ENCODE assay signal across 24 mouse cellular contexts in genomic region chr3:61068229-61068628, GRCm38 (mm10).
A peak's percentile ranks its signal among the peaks of the same experiment; 100 is the strongest.
DNase-seq lines count a peak whose midpoint lies in the region; ATAC-seq and TF ChIP-seq lines count a peak whose summit lies in the region.
"Had no signal": no experiment of that assay in that cellular context is flagged by ENCODE, and none has a peak within 500 bp of the region (broad histone marks: within the 10 kb centered on the region; RNA-seq: fewer than 3 reads in every experiment).

No protein-coding gene starts in this region.

- no peaks in the 10 kb centered on the region for H3K27me3 ChIP-seq in intestine, embryonic 15.5 days (replicated peaks)
- H3K27me3 ChIP-seq in intestine, embryonic 16.5 days (replicated peaks; ENCODE audit: control insufficient read depth, insufficient read depth, low read length), result no peaks in the 10 kb centered on the region
- H3K27me3 ChIP-seq in small intestine, adult 2 months (ENCODE audit: control insufficient read depth, insufficient read depth, low read length), result no peaks in the 10 kb centered on the region
- H3K27me3 ChIP-seq in midbrain, embryonic 15.5 days (replicated peaks), result no peaks in the 10 kb centered on the region
- H3K27me3 ChIP-seq: embryonic facial prominence, embryonic 13.5 days; embryonic facial prominence, embryonic 15.5 days; forebrain, embryonic 12.5 days had no signal

- no peak for TF ChIP-seq CTCF in small intestine, adult 2 months (IDR thresholded peaks at IDR 0.05; ENCODE audit: extremely low read depth, insufficient read length, insufficient replicate concordance, low read depth, low read length)

- no peak overlapping the region for H3K27ac ChIP-seq in intestine, embryonic 15.5 days
- no peak overlapping the region for H3K27ac ChIP-seq in intestine, embryonic 16.5 days (ENCODE audit: low read length)
- peak overlapping the region; percentile 40; the same call in 1 of the 2 replicates for H3K27ac ChIP-seq in small intestine, adult 2 months (ENCODE audit: insufficient read depth, low read depth, low read length)
- no peak overlapping the region for H3K27ac ChIP-seq in midbrain, embryonic 15.5 days
- H3K27ac ChIP-seq: embryonic facial prominence, embryonic 13.5 days; embryonic facial prominence, embryonic 15.5 days; forebrain, embryonic 10.5 days; forebrain, embryonic 12.5 days had no signal

- DNase-seq in large intestine, adult 2 months (ENCODE audit: low read depth, low spot score), result peak; percentile 46
- DNase-seq in layer of hippocampus, postnatal 10 days (ENCODE audit: low spot score in 2 of 2), result no peak
- DNase-seq in heart, adult 9 months (ENCODE audit: low spot score in 2 of 2), result no peak
- DNase-seq: adrenal gland, adult 8-10 months; adrenal gland, postnatal 14 days; adrenal gland, postnatal 36 days; cerebellum, adult 11 months; cerebellum, adult 18-20 months; cerebellum, adult 8-10 months; cerebellum, adult 9-11 months; cerebellum, postnatal 14 days; cerebellum, postnatal 36 days; embryo, embryonic 11 days had no signal

- peak; percentile 77 for ATAC-seq in intestine, embryonic 15.5 days
- peak; percentile 72 for ATAC-seq in intestine, embryonic 16.5 days
- no peak for ATAC-seq in midbrain, embryonic 15.5 days (replicated peaks)
- ATAC-seq: forebrain, embryonic 14.5 days; forebrain, embryonic 16.5 days had no signal

- H3K4me2 ChIP-seq in intestine, embryonic 15.5 days (replicated peaks), result no peak overlapping the region
- no peak overlapping the region for H3K4me2 ChIP-seq in intestine, embryonic 16.5 days (ENCODE audit: low read depth, low read length)
- no peak overlapping the region for H3K4me2 ChIP-seq in midbrain, embryonic 15.5 days
- H3K4me2 ChIP-seq: embryonic facial prominence, embryonic 13.5 days; embryonic facial prominence, embryonic 15.5 days; forebrain, embryonic 12.5 days had no signal

- H3K36me3 ChIP-seq in intestine, embryonic 15.5 days, result no peaks in the 10 kb centered on the region
- no peaks in the 10 kb centered on the region for H3K36me3 ChIP-seq in intestine, embryonic 16.5 days (ENCODE audit: control insufficient read depth, insufficient read depth, low read length)
- H3K36me3 ChIP-seq in small intestine, adult 2 months (ENCODE audit: control insufficient read depth, insufficient read depth, low read length), result no peaks in the 10 kb centered on the region
- no peaks in the 10 kb centered on the region for H3K36me3 ChIP-seq in midbrain, embryonic 15.5 days (replicated peaks)
- H3K36me3 ChIP-seq: embryonic facial prominence, embryonic 13.5 days; embryonic facial prominence, embryonic 15.5 days; forebrain, embryonic 10.5 days; forebrain, embryonic 12.5 days had no signal

- TF ChIP-seq POLR2A in small intestine, adult 2 months (IDR thresholded peaks at IDR 0.05; ENCODE audit: low read depth, low read length), result no peak

- no peak overlapping the region for H3K9ac ChIP-seq in intestine, embryonic 15.5 days
- no peak overlapping the region for H3K9ac ChIP-seq in intestine, embryonic 16.5 days (ENCODE audit: low read depth, low read length)
- no peak overlapping the region for H3K9ac ChIP-seq in midbrain, embryonic 15.5 days
- H3K9ac ChIP-seq: embryonic facial prominence, embryonic 13.5 days; embryonic facial prominence, embryonic 15.5 days; forebrain, embryonic 12.5 days had no signal

- H3K4me1 ChIP-seq in intestine, embryonic 15.5 days (replicated peaks), result no peaks in the 10 kb centered on the region
- H3K4me1 ChIP-seq in intestine, embryonic 16.5 days (ENCODE audit: control insufficient read depth, insufficient read depth, low read length), result no peaks in the 10 kb centered on the region
- H3K4me1 ChIP-seq in small intestine, adult 2 months (ENCODE audit: control insufficient read depth, insufficient read depth, insufficient read length, low read length), result peaks cover 9% of the 10 kb centered on the region; the same call in 1 of the 2 replicates
- H3K4me1 ChIP-seq in midbrain, embryonic 15.5 days, result no peaks in the 10 kb centered on the region
- H3K4me1 ChIP-seq: embryonic facial prominence, embryonic 13.5 days; embryonic facial prominence, embryonic 15.5 days; forebrain, embryonic 12.5 days had no signal

- H3K4me3 ChIP-seq in intestine, embryonic 15.5 days (replicated peaks), result no peak overlapping the region
- H3K4me3 ChIP-seq in intestine, embryonic 16.5 days (ENCODE audit: low read length), result no peak overlapping the region
- no peak overlapping the region for H3K4me3 ChIP-seq in small intestine, adult 2 months (ENCODE audit: low read depth, low read length)
- H3K4me3 ChIP-seq in midbrain, embryonic 15.5 days, result no peak overlapping the region
- H3K4me3 ChIP-seq: embryonic facial prominence, embryonic 13.5 days; embryonic facial prominence, embryonic 15.5 days; erythroblast, embryonic 14.5 days; forebrain, embryonic 10.5 days; forebrain, embryonic 12.5 days had no signal

- no peaks in the 10 kb centered on the region for H3K9me3 ChIP-seq in intestine, embryonic 15.5 days
- no peaks in the 10 kb centered on the region for H3K9me3 ChIP-seq in intestine, embryonic 16.5 days (ENCODE audit: control insufficient read depth, low read length)
- no peaks in the 10 kb centered on the region for H3K9me3 ChIP-seq in midbrain, embryonic 15.5 days
- H3K9me3 ChIP-seq: embryonic facial prominence, embryonic 13.5 days; embryonic facial prominence, embryonic 15.5 days; forebrain, embryonic 10.5 days; forebrain, embryonic 12.5 days had no signal
